14 mouse cellular contexts compared by ENCODE assay signal in genomic region chr3:84262804-84263203, GRCm38 (mm10). TPM values are rescaled to one million over a fixed set of nuclear protein-coding genes. Genes with fewer than 3 reads are reported as not detected.
A peak's percentile ranks its signal among the peaks of the same experiment; 100 is the strongest.
DNase-seq lines count a peak whose midpoint lies in the region; ATAC-seq and TF ChIP-seq lines count a peak whose summit lies in the region.
"Had no signal": no experiment of that assay in that cellular context is flagged by ENCODE, and none has a peak within 500 bp of the region (broad histone marks: within the 10 kb centered on the region; RNA-seq: fewer than 3 reads in every experiment).

No protein-coding gene starts in this region.

- no peak overlapping the region for H3K9ac ChIP-seq in liver, postnatal 0 days (replicated peaks)
- H3K9ac ChIP-seq in liver, embryonic 11.5 days (ENCODE audit: low read depth, low read length), result no peak overlapping the region
- no peak overlapping the region for H3K9ac ChIP-seq in stomach, embryonic 16.5 days (ENCODE audit: low read length)
- no peak overlapping the region for H3K9ac ChIP-seq in heart, adult 2 months (ENCODE audit: low read depth, low read length)
- H3K9ac ChIP-seq: embryonic facial prominence, embryonic 12.5 days; hindbrain, embryonic 13.5 days; liver, embryonic 14.5 days had no signal

- ATAC-seq in liver, postnatal 0 days, result peak; percentile 42; the same call in 1 of the 2 replicates
- ATAC-seq in liver, embryonic 11.5 days (replicated peaks; ENCODE audit: low FRiP score), result no peak
- peak; percentile 44 for ATAC-seq in activated CD4-positive, CD25-positive, alpha-beta regulatory T cell, adult 4 months
- ATAC-seq in stomach, embryonic 16.5 days (ENCODE audit: insufficient read depth, low FRiP score), result peak; percentile 34; the same call in 1 of the 2 replicates

- H3K27me3 ChIP-seq in liver, postnatal 0 days (ENCODE audit: insufficient read depth, low read length), result peaks cover 22% of the 10 kb centered on the region
- H3K27me3 ChIP-seq in liver, embryonic 11.5 days (replicated peaks; ENCODE audit: control insufficient read depth, insufficient read depth, low read length), result peaks cover 39% of the 10 kb centered on the region
- H3K27me3 ChIP-seq in stomach, embryonic 16.5 days (ENCODE audit: control insufficient read depth, insufficient read depth, low read length), result no peaks in the 10 kb centered on the region
- no peaks in the 10 kb centered on the region for H3K27me3 ChIP-seq in heart, adult 2 months (ENCODE audit: control insufficient read depth, insufficient read depth, low read length)
- H3K27me3 ChIP-seq: hindbrain, embryonic 13.5 days had no signal

- TF ChIP-seq EP300 in liver, postnatal 0 days (IDR thresholded peaks at IDR 0.05; ENCODE audit: low read depth), result no peak
- no peak for TF ChIP-seq EP300 in heart, adult 2 months (IDR thresholded peaks at IDR 0.05; ENCODE audit: insufficient read depth, low read depth, low read length)

- H3K4me1 ChIP-seq in liver, postnatal 0 days (ENCODE audit: insufficient read depth), result peaks cover 25% of the 10 kb centered on the region
- peaks cover 17% of the 10 kb centered on the region; the same call in 1 of the 2 replicates for H3K4me1 ChIP-seq in liver, embryonic 11.5 days (replicated peaks; ENCODE audit: control insufficient read depth, insufficient read depth, low read length)
- H3K4me1 ChIP-seq in stomach, embryonic 16.5 days (ENCODE audit: control insufficient read depth, insufficient read depth, low read length), result peaks cover 32% of the 10 kb centered on the region
- H3K4me1 ChIP-seq in heart, adult 2 months (ENCODE audit: control insufficient read depth, insufficient read depth, low read length), result peaks cover 1% of the 10 kb centered on the region; the same call in 1 of the 2 replicates

- no peak overlapping the region for H3K4me3 ChIP-seq in liver, postnatal 0 days (ENCODE audit: low read depth, low read length)
- no peak overlapping the region for H3K4me3 ChIP-seq in liver, embryonic 11.5 days (ENCODE audit: low read depth, low read length)
- H3K4me3 ChIP-seq in stomach, embryonic 16.5 days (replicated peaks; ENCODE audit: low read length), result no peak overlapping the region
- H3K4me3 ChIP-seq in heart, adult 2 months, result no peak overlapping the region
- H3K4me3 ChIP-seq: embryonic facial prominence, embryonic 12.5 days; hindbrain, embryonic 13.5 days had no signal

- H3K79me2 ChIP-seq in heart, adult 2 months (replicated peaks; ENCODE audit: control insufficient read depth, insufficient read depth, low read length), result no peaks in the 10 kb centered on the region

- no peaks in the 10 kb centered on the region for H3K9me3 ChIP-seq in liver, postnatal 0 days (ENCODE audit: low read length)
- no peaks in the 10 kb centered on the region for H3K9me3 ChIP-seq in liver, embryonic 11.5 days (ENCODE audit: control insufficient read depth, low read length)
- no peaks in the 10 kb centered on the region for H3K9me3 ChIP-seq in stomach, embryonic 16.5 days (replicated peaks; ENCODE audit: control insufficient read depth, low read length)
- H3K9me3 ChIP-seq: embryonic facial prominence, embryonic 12.5 days; hindbrain, embryonic 13.5 days had no signal

- no peak for TF ChIP-seq CTCF in liver, postnatal 0 days (IDR thresholded peaks at IDR 0.05; ENCODE audit: low read depth)
- TF ChIP-seq CTCF in heart, adult 2 months (IDR thresholded peaks at IDR 0.05), result no peak

- DNase-seq in adrenal gland, postnatal 36 days, result peak; percentile 27 to 30
- DNase-seq in adrenal gland, postnatal 4 days (ENCODE audit: low spot score in 2 of 2), result no peak
- no peak for DNase-seq in liver, postnatal 0 days
- no peak for DNase-seq in liver, embryonic 11.5 days (ENCODE audit: low spot score)
- DNase-seq in heart, adult 2 months, result no peak
- no peak for DNase-seq in heart, adult 9 months (ENCODE audit: low spot score in 2 of 2)
- DNase-seq: cerebellum, adult 11 months; gastrocnemius, postnatal 36 days; retina, postnatal 1 day had no signal

- 48% methylated on average over 3 of the region's 3 CpGs for WGBS in liver, postnatal 0 days (ENCODE audit: insufficient replicate concordance)
- 76% methylated on average over 3 of the region's 3 CpGs for WGBS in liver, embryonic 11.5 days
- 48% methylated on average over 3 of the region's 3 CpGs for WGBS in stomach, embryonic 16.5 days
- WGBS in heart, adult 2 months, result 53% methylated on average over 3 of the region's 3 CpGs

- no peaks in the 10 kb centered on the region for H3K36me3 ChIP-seq in liver, postnatal 0 days (replicated peaks; ENCODE audit: insufficient read depth, low read length)
- H3K36me3 ChIP-seq in liver, embryonic 11.5 days (ENCODE audit: control insufficient read depth, insufficient read depth, low read length), result no peaks in the 10 kb centered on the region
- no peaks in the 10 kb centered on the region for H3K36me3 ChIP-seq in stomach, embryonic 16.5 days (ENCODE audit: control insufficient read depth, insufficient read depth, low read length)
- no peaks in the 10 kb centered on the region for H3K36me3 ChIP-seq in heart, adult 2 months (ENCODE audit: control insufficient read depth, insufficient read depth, low read length)
- H3K36me3 ChIP-seq: embryonic facial prominence, embryonic 12.5 days; hindbrain, embryonic 13.5 days had no signal

- H3K27ac ChIP-seq in liver, postnatal 0 days (ENCODE audit: low read depth), result no peak overlapping the region
- no peak overlapping the region for H3K27ac ChIP-seq in liver, embryonic 11.5 days (ENCODE audit: low read depth, low read length)
- H3K27ac ChIP-seq in stomach, embryonic 16.5 days (ENCODE audit: low read length), result peak overlapping the region; percentile 22
- H3K27ac ChIP-seq in heart, adult 2 months, result no peak overlapping the region
- H3K27ac ChIP-seq: embryonic facial prominence, embryonic 12.5 days; hindbrain, embryonic 13.5 days; liver, embryonic 14.5 days had no signal

- no peak for TF ChIP-seq POLR2A in heart, adult 2 months (IDR thresholded peaks at IDR 0.05; ENCODE audit: insufficient read depth, low read depth, low read length)

- no peak overlapping the region for H3K4me2 ChIP-seq in liver, postnatal 0 days (ENCODE audit: low read depth, low read length)
- no peak overlapping the region for H3K4me2 ChIP-seq in liver, embryonic 11.5 days
- H3K4me2 ChIP-seq in stomach, embryonic 16.5 days (ENCODE audit: low read depth, low read length), result no peak overlapping the region
- H3K4me2 ChIP-seq: embryonic facial prominence, embryonic 12.5 days; hindbrain, embryonic 13.5 days had no signal

- intact Hi-C loops in heart, adult 2 months (cut with DNase I), result loop anchor here (5.0 kb wide), 1 partner anchor 49 kb away; no protein-coding TSS in a partner anchor

RNA-seq across cellular contexts. Expression of gene Trim2, which starts 43.9 kb away (rescaled TPM):
- 10 to 100 TPM; 36.9 to 88.8 TPM for total RNA-seq in adrenal gland, postnatal 36 days (2021)
- total RNA-seq in adrenal gland, postnatal 4 days (2021), result 10 to 100 TPM; 59.5 to 71.3 TPM
- 2.7 and 2.9 TPM in 2 replicates for polyA plus RNA-seq in liver, postnatal 0 days (2015; fragmentation: Nextera tagmentation; extraction: Ambion mirVana)
- 7.7 and 8.2 TPM in 2 replicates for polyA plus RNA-seq in liver, embryonic 11.5 days (2014; fragmentation: Nextera tagmentation; extraction: Ambion mirVana)
- polyA plus RNA-seq in activated CD4-positive, CD25-positive, alpha-beta regulatory T cell, adult 4 months (2017; shearing (Covaris generic)), result 1 to 10 TPM; 1.2 to 2.3 TPM
- polyA plus RNA-seq in stomach, embryonic 16.5 days (2015; fragmentation: Nextera tagmentation; extraction: Ambion mirVana), result 33.4 and 39.9 TPM in 2 replicates
- 1 to 10 TPM; 4.7 to 5.2 TPM for total RNA-seq in heart, adult 2 months (2021)
- polyA plus RNA-seq in heart, adult 2 months (2012; rRNA removed), result 5.7 and 5.8 TPM in 2 replicates

Comparison
In these comparisons a context has a peak if more than half of its experiments do, and no peak if none do; other contexts are left out.
1. DNase-seq: peak in adrenal gland, postnatal 36 days (2 of 2); none in adrenal gland, postnatal 4 days (0 of 2), liver, postnatal 0 days (single experiment), liver, embryonic 11.5 days (single experiment), heart, adult 2 months (0 of 2) and heart, adult 9 months (0 of 2).